Mouse (Mus musculus): ENCODE measurements around the gene Olfr1051.
"Not testable (repeated sequence)": the region's sequence is repeated elsewhere in the genome, so short reads cannot be mapped to it uniquely, and the experiment has no call there.

The Olfr1051 gene

GRCm38 (mm10) chr2:86278988-86279387 is at the start of gene Olfr1051:
Gene Olfr1051, minus strand, starts transcription at chr2:86279088.
- DNase-seq (ENCODE audit: low spot score) = not testable (repeated sequence)

GRCm38 (mm10) chr2:86315184-86315583 is 36.3 kb upstream of the Olfr1051 start, which contains the start of gene Olfr1053:
Gene Olfr1053, minus strand, starts transcription at chr2:86315284.
- no peak for DNase-seq (ENCODE audit: low spot score)

GRCm38 (mm10) chr2:86292155-86292554 is 13.3 kb upstream of the Olfr1051 start, which contains the start of gene Olfr1052:
Gene Olfr1052, plus strand, starts transcription at chr2:86292455.
- DNase-seq (ENCODE audit: low spot score) = no peak

DNA sequence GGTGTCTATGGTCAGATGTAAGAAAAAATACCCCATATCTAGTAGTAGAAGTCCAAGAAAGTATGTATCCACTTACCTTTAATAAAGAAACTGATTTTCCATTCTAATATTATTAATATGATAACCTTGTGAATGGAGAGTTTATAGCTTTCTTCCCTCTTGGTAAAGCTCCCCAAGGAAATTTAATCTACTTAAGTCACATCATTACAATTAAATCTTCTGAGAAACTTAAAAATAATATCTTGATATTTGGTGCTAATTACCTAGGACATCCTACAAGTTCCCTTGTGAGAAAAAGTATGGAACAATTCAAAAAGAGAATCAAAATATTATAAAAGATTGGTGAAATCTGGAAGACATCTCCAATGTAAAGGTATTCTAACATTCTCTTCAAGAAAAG is 20.7 kb downstream of the Olfr1051 start, which contains the start of gene Olfr1049:
Gene Olfr1049, minus strand, starts transcription at position 101 of the 400 bp plus-strand sequence.
- DNase-seq (ENCODE audit: low spot score) = not testable (repeated sequence)

DNA sequence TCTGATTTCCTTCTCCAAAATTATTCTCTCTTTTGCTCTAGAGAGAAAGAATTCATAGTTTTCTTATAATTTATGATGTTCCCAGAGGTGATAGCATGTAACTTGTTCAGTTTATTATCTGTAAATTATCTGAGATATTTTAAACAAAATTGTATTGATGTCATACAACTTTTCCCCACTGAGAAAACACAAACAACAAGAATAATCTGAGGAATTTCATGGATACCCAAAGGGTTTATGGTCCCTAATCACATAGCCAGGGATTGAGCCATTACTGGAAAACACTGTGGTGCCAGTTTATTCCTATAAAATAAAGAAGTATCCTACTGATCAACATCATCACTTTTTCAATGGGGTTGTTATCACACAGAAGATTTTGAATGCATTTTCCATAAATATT is 38.7 kb downstream of the Olfr1051 start, which contains the start of gene Olfr1048:
Gene Olfr1048, minus strand, starts transcription at position 101 of the 400 bp plus-strand sequence.
- DNase-seq (ENCODE audit: low spot score) = no peak

GRCm38 (mm10) chr2:86231301-86231700 is 47.6 kb downstream of the Olfr1051 start, which contains the start of gene Olfr1047:
Gene Olfr1047, minus strand, starts transcription at chr2:86231401.
- DNase-seq (ENCODE audit: low spot score) = no peak
